9 mouse cellular contexts compared by ENCODE assay signal in genomic region chr8:91531971-91532370, GRCm38 (mm10).
DNase-seq lines count a peak whose midpoint lies in the region; ATAC-seq and TF ChIP-seq lines count a peak whose summit lies in the region.
"Had no signal": no experiment of that assay in that cellular context is flagged by ENCODE, and none has a peak within 500 bp of the region (broad histone marks: within the 10 kb centered on the region; RNA-seq: fewer than 3 reads in every experiment).

No protein-coding gene starts in this region.

- H3K27ac ChIP-seq in intestine, postnatal 0 days (ENCODE audit: low read depth, low read length), result no peak overlapping the region
- no peak overlapping the region for H3K27ac ChIP-seq in intestine, embryonic 15.5 days
- no peak overlapping the region for H3K27ac ChIP-seq in forebrain, embryonic 14.5 days (ENCODE audit: low read depth, low read length)
- no peak overlapping the region for H3K27ac ChIP-seq in hindbrain, embryonic 11.5 days (ENCODE audit: low read depth, low read length)
- no peak overlapping the region for H3K27ac ChIP-seq in midbrain, embryonic 10.5 days (replicated peaks)
- H3K27ac ChIP-seq: neural tube, embryonic 12.5 days had no signal

- peak; percentile 81 for TF ChIP-seq CTCF in intestine, postnatal 0 days (IDR thresholded peaks at IDR 0.05; ENCODE audit: low read depth)
- peak; percentile 90 for TF ChIP-seq CTCF in brain, embryonic 14.5 days (IDR thresholded peaks at IDR 0.05; ENCODE audit: borderline replicate concordance, extremely low read depth, insufficient read depth, insufficient read length)

- no peak overlapping the region for H3K4me2 ChIP-seq in intestine, postnatal 0 days (replicated peaks; ENCODE audit: low read depth)
- H3K4me2 ChIP-seq in intestine, embryonic 15.5 days (replicated peaks), result no peak overlapping the region
- no peak overlapping the region for H3K4me2 ChIP-seq in forebrain, embryonic 14.5 days (ENCODE audit: low read length)
- no peak overlapping the region for H3K4me2 ChIP-seq in hindbrain, embryonic 11.5 days (replicated peaks; ENCODE audit: low read depth, low read length)

- TF ChIP-seq POLR2A in brain, embryonic 14.5 days (IDR thresholded peaks at IDR 0.05; ENCODE audit: borderline replicate concordance, extremely low read depth, insufficient read depth, insufficient read length, poor library complexity, severe bottlenecking), result no peak

- no peak overlapping the region for H3K4me3 ChIP-seq in intestine, postnatal 0 days (ENCODE audit: low read depth, low read length)
- no peak overlapping the region for H3K4me3 ChIP-seq in intestine, embryonic 15.5 days (replicated peaks)
- no peak overlapping the region for H3K4me3 ChIP-seq in forebrain, embryonic 14.5 days (ENCODE audit: low read depth, low read length)
- H3K4me3 ChIP-seq in hindbrain, embryonic 11.5 days (ENCODE audit: low read depth, low read length), result no peak overlapping the region
- no peak overlapping the region for H3K4me3 ChIP-seq in midbrain, embryonic 10.5 days
- H3K4me3 ChIP-seq: neural tube, embryonic 12.5 days had no signal

- H3K36me3 ChIP-seq in intestine, postnatal 0 days (ENCODE audit: control insufficient read depth, insufficient read depth), result no peaks in the 10 kb centered on the region; the same call in 1 of the 2 replicates
- H3K36me3 ChIP-seq in intestine, embryonic 15.5 days, result no peaks in the 10 kb centered on the region
- H3K36me3 ChIP-seq in forebrain, embryonic 14.5 days (ENCODE audit: control insufficient read depth, insufficient read depth, low read length), result no peaks in the 10 kb centered on the region
- no peaks in the 10 kb centered on the region for H3K36me3 ChIP-seq in hindbrain, embryonic 11.5 days (ENCODE audit: control insufficient read depth, insufficient read depth, low read length)
- H3K36me3 ChIP-seq in midbrain, embryonic 10.5 days, result no peaks in the 10 kb centered on the region
- H3K36me3 ChIP-seq: neural tube, embryonic 12.5 days had no signal

- no peaks in the 10 kb centered on the region for H3K27me3 ChIP-seq in intestine, postnatal 0 days (replicated peaks; ENCODE audit: control insufficient read depth, insufficient read depth, low read length)
- H3K27me3 ChIP-seq in intestine, embryonic 15.5 days (replicated peaks), result no peaks in the 10 kb centered on the region
- 0 out of 2 replicates have a peak, but pooled peaks cover 9% of the 10 kb centered on the region for H3K27me3 ChIP-seq in forebrain, embryonic 14.5 days (replicated peaks; ENCODE audit: control insufficient read depth, insufficient read depth, low read length)
- peaks cover 6% of the 10 kb centered on the region; the same call in 1 of the 2 replicates for H3K27me3 ChIP-seq in hindbrain, embryonic 11.5 days (ENCODE audit: control insufficient read depth, insufficient read depth, low read length)
- H3K27me3 ChIP-seq in midbrain, embryonic 10.5 days (ENCODE audit: low read depth, poor library complexity, severe bottlenecking), result peaks cover 88% of the 10 kb centered on the region

- no peaks in the 10 kb centered on the region; the same call in 1 of the 2 replicates for H3K9me3 ChIP-seq in intestine, postnatal 0 days (ENCODE audit: control insufficient read depth)
- H3K9me3 ChIP-seq in intestine, embryonic 15.5 days, result no peaks in the 10 kb centered on the region
- no peaks in the 10 kb centered on the region for H3K9me3 ChIP-seq in forebrain, embryonic 14.5 days (replicated peaks; ENCODE audit: control insufficient read depth, low read length)
- no peaks in the 10 kb centered on the region for H3K9me3 ChIP-seq in hindbrain, embryonic 11.5 days (ENCODE audit: control insufficient read depth, low read length)
- H3K9me3 ChIP-seq in midbrain, embryonic 10.5 days (replicated peaks), result no peaks in the 10 kb centered on the region
- H3K9me3 ChIP-seq: neural tube, embryonic 12.5 days had no signal

- peak; percentile 40; the same call in 1 of the 2 replicates for ATAC-seq in intestine, postnatal 0 days
- no peak for ATAC-seq in intestine, embryonic 15.5 days
- peak; percentile 55; the same call in 1 of the 2 replicates for ATAC-seq in forebrain, embryonic 14.5 days
- ATAC-seq in hindbrain, embryonic 11.5 days (ENCODE audit: low FRiP score), result no peak

- 35% methylated on average over 8 of the region's 8 CpGs for WGBS in intestine, postnatal 0 days
- WGBS in intestine, embryonic 15.5 days, result 31% methylated on average over 8 of the region's 8 CpGs
- WGBS in forebrain, embryonic 14.5 days, result 32% methylated on average over 8 of the region's 8 CpGs
- WGBS in hindbrain, embryonic 11.5 days, result 29% methylated on average over 8 of the region's 8 CpGs
- WGBS in midbrain, embryonic 10.5 days, result 33% methylated on average over 8 of the region's 8 CpGs

- 0 out of 2 replicates have a peak, but pooled peaks cover 6% of the 10 kb centered on the region for H3K4me1 ChIP-seq in intestine, postnatal 0 days (replicated peaks; ENCODE audit: control insufficient read depth, insufficient read depth, low read length)
- H3K4me1 ChIP-seq in intestine, embryonic 15.5 days (replicated peaks), result no peaks in the 10 kb centered on the region
- 0 out of 2 replicates have a peak, but pooled peaks cover 5% of the 10 kb centered on the region for H3K4me1 ChIP-seq in forebrain, embryonic 14.5 days (ENCODE audit: control insufficient read depth, insufficient read depth, low read length)
- H3K4me1 ChIP-seq in hindbrain, embryonic 11.5 days (replicated peaks; ENCODE audit: control insufficient read depth, insufficient read depth, low read length), result peaks cover 7% of the 10 kb centered on the region
- H3K4me1 ChIP-seq in midbrain, embryonic 10.5 days, result peaks cover 36% of the 10 kb centered on the region

- no peak overlapping the region for H3K9ac ChIP-seq in intestine, postnatal 0 days (ENCODE audit: low read depth, low read length)
- no peak overlapping the region for H3K9ac ChIP-seq in intestine, embryonic 15.5 days
- no peak overlapping the region for H3K9ac ChIP-seq in forebrain, embryonic 14.5 days (ENCODE audit: low read length)
- no peak overlapping the region for H3K9ac ChIP-seq in hindbrain, embryonic 11.5 days (ENCODE audit: low read depth, low read length)
- H3K9ac ChIP-seq: neural tube, embryonic 12.5 days had no signal

- DNase-seq in brain, embryonic 14.5 days (ENCODE audit: low read depth), result peak; percentile 84
- DNase-seq in forebrain, embryonic 14.5 days (ENCODE audit: low spot score), result peak; percentile 80
- peak; percentile 88 for DNase-seq in hindbrain, embryonic 11.5 days (ENCODE audit: low spot score)
- peak; percentile 62 for DNase-seq in left cerebral cortex, adult 11 months (ENCODE audit: low spot score)
- peak; percentile 80 for DNase-seq in midbrain, embryonic 10.5 days (ENCODE audit: low spot score)
- peak; percentile 25 to 35 for DNase-seq in spleen, postnatal 14 days (ENCODE audit: low spot score in 2 of 2)

Comparison
In these comparisons a context has a peak if more than half of its experiments do, and no peak if none do; other contexts are left out.
1. ATAC-seq: peak in intestine, postnatal 0 days (single experiment) and forebrain, embryonic 14.5 days (single experiment); none in intestine, embryonic 15.5 days (single experiment) and hindbrain, embryonic 11.5 days (single experiment).
2. DNase-seq: peak in every context shown above with its lines; median percentile 88 in hindbrain, embryonic 11.5 days; 84 in brain, embryonic 14.5 days; 80 in forebrain, embryonic 14.5 days; 80 in midbrain, embryonic 10.5 days; 62 in left cerebral cortex, adult 11 months; 30 in spleen, postnatal 14 days.